Mouse (Mus musculus): ENCODE data around the gene Ndufaf2.

- TF ChIP-seq FLI1 (IDR thresholded peaks at IDR 0.05; ENCODE audit: low read length) (no peak), GATA1 (IDR thresholded peaks at IDR 0.05; ENCODE audit: borderline replicate concordance, low read length) (no peak)
Observed at GRCm38 (mm10) chr13:108159241-108159575, 785 bp upstream of the Ndufaf2 start.
